Mouse (Mus musculus): ENCODE data around the gene B3galt4.

DNA sequence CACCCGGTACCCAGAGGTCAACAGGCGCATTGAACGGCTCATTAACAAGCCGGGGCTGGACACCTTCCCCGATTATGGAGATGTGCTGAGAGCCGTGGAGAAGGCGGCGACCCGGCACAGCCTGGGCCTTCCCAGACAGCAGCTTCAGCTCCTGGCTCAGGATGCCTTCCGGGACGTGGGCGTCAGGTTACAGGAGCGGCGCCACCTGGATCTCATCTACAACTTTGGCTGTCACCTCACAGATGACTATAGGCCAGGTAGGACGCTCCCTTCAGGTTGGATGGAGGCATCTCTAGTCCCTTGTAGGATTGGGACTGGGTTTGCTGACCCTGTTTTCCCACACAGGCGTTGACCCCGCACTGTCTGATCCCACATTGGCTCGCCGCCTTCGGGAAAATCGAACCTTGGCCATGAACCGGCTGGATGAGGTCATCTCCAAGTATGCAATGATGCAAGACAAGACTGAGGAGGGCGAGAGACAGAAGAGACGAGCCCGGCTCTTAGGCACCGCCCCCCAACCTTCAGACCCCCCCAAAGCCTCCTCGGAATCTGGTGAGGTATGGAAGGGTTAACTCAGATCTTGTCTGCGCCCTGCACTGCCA is 39.4 kb downstream of the B3galt4 start:
- TF ChIP-seq GATA1 (IDR thresholded peaks at IDR 0.05; ENCODE audit: low read depth, low read length) = no peak
- TF ChIP-seq POLR2A (IDR thresholded peaks at IDR 0.05; ENCODE audit: control insufficient read depth in 1 of 2, insufficient read depth in 1 of 2, low read depth in 1 of 2, low read length in 2 of 2, poor library complexity in 1 of 2) = no peak
- TF ChIP-seq CTCF (IDR thresholded peaks at IDR 0.05 in 2 of 3, conservative IDR thresholded peaks at IDR 0.05 in 1 of 3; ENCODE audit: control insufficient read depth in 1 of 3, insufficient read depth in 1 of 3, low read depth in 2 of 3, low read length in 3 of 3, poor library complexity in 1 of 3, severe bottlenecking in 1 of 3) = no peak
- no peak for TF ChIP-seq USF1 (IDR thresholded peaks at IDR 0.05; ENCODE audit: low read depth, low read length)
- no peak for TF ChIP-seq CHD2 (IDR thresholded peaks at IDR 0.05; ENCODE audit: low read length)
- TF ChIP-seq TCF12 (IDR thresholded peaks at IDR 0.05; ENCODE audit: low read depth, low read length) = no peak
- no peak for TF ChIP-seq EP300 (IDR thresholded peaks at IDR 0.05; ENCODE audit: low read depth in 1 of 2, low read length in 2 of 2)
- TF ChIP-seq E2F4 (IDR thresholded peaks at IDR 0.05; ENCODE audit: borderline replicate concordance, low read depth, low read length) = no peak
- no peak for TF ChIP-seq HCFC1 (IDR thresholded peaks at IDR 0.05; ENCODE audit: low read depth, low read length)
- no peak for TF ChIP-seq UBTF (IDR thresholded peaks at IDR 0.05; ENCODE audit: borderline replicate concordance, insufficient read depth, low read depth, low read length)
- no peak for TF ChIP-seq MYC (IDR thresholded peaks at IDR 0.05; ENCODE audit: low read depth, low read length)
- TF ChIP-seq KAT2A (conservative IDR thresholded peaks at IDR 0.05; ENCODE audit: low read depth, low read length) = no peak
